Mouse (Mus musculus): ENCODE results near the gene Spag4. TPM values are rescaled to one million over a fixed set of nuclear protein-coding genes. Genes with fewer than 3 reads are reported as not detected.
"Not testable (repeated sequence)": the region's sequence is repeated elsewhere in the genome, so short reads cannot be mapped to it uniquely, and the experiment has no call there.

Spag4 gene
- polyA plus RNA-seq, 2 experiments: 2.1 to 5.7 TPM

GRCm38 (mm10) chr2:156091926-156092325 lies 27.0 kb downstream of the Spag4 start:
- WGBS: 53% methylated on average over 5 of the region's 5 CpGs
- Histone ChIP-seq H3K27me3 (ENCODE audit: control insufficient read depth, insufficient read depth, low read length) (no peaks in the 10 kb centered on the region), H3K36me3 (ENCODE audit: control insufficient read depth, insufficient read depth, low read length) (peaks cover 43% of the 10 kb centered on the region), H3K4me1 (ENCODE audit: control insufficient read depth, insufficient read depth, low read length) (no peaks in the 10 kb centered on the region), H3K4me2 (replicated peaks; ENCODE audit: low read depth, low read length, severe bottlenecking) (no peak overlapping the region), H3K27ac (replicated peaks; ENCODE audit: low read depth, low read length) (no peak overlapping the region), H3K9ac (ENCODE audit: low read depth, low read length, severe bottlenecking) (no peak overlapping the region), H3K4me3 (replicated peaks; ENCODE audit: low read length) (no peak overlapping the region), H3K9me3 (ENCODE audit: control insufficient read depth, low read length) (no peaks in the 10 kb centered on the region)
- TF ChIP-seq POLR2A (IDR thresholded peaks at IDR 0.05; ENCODE audit: borderline replicate concordance, extremely low read depth, insufficient read depth, insufficient read length): no peak
- no peak for DNase-seq (ENCODE audit: low spot score)
- ATAC-seq (ENCODE audit: low FRiP score, low read depth): no peak

- H3K9ac ChIP-seq (ENCODE audit: low read depth, low read length, severe bottlenecking): peak overlapping the region; percentile 98
- under 1% methylated on average over 16 of the region's 16 CpGs for WGBS
- peak overlapping the region; percentile 91 for H3K4me3 ChIP-seq (replicated peaks; ENCODE audit: low read length)
- no peak for TF ChIP-seq POLR2A (IDR thresholded peaks at IDR 0.05; ENCODE audit: borderline replicate concordance, extremely low read depth, insufficient read depth, insufficient read length)
- H3K9me3 ChIP-seq (ENCODE audit: control insufficient read depth, low read length): no peaks in the 10 kb centered on the region
- peaks cover 9% of the 10 kb centered on the region for H3K4me1 ChIP-seq (ENCODE audit: control insufficient read depth, insufficient read depth, low read length)
- ATAC-seq (ENCODE audit: low FRiP score, low read depth) (peak; percentile 45), DNase-seq (ENCODE audit: low spot score) (peak; percentile 52)
- H3K36me3 ChIP-seq (ENCODE audit: control insufficient read depth, insufficient read depth, low read length): no peaks in the 10 kb centered on the region; the same call in 1 of the 2 replicates
- no peaks in the 10 kb centered on the region for H3K27me3 ChIP-seq (ENCODE audit: control insufficient read depth, insufficient read depth, low read length)
- peak overlapping the region; percentile 68 for H3K4me2 ChIP-seq (replicated peaks; ENCODE audit: low read depth, low read length, severe bottlenecking)
- peak overlapping the region; percentile 92 for H3K27ac ChIP-seq (replicated peaks; ENCODE audit: low read depth, low read length)
Observed at GRCm38 (mm10) chr2:156110627-156111357, 45.8 kb downstream of the Spag4 start.

DNA sequence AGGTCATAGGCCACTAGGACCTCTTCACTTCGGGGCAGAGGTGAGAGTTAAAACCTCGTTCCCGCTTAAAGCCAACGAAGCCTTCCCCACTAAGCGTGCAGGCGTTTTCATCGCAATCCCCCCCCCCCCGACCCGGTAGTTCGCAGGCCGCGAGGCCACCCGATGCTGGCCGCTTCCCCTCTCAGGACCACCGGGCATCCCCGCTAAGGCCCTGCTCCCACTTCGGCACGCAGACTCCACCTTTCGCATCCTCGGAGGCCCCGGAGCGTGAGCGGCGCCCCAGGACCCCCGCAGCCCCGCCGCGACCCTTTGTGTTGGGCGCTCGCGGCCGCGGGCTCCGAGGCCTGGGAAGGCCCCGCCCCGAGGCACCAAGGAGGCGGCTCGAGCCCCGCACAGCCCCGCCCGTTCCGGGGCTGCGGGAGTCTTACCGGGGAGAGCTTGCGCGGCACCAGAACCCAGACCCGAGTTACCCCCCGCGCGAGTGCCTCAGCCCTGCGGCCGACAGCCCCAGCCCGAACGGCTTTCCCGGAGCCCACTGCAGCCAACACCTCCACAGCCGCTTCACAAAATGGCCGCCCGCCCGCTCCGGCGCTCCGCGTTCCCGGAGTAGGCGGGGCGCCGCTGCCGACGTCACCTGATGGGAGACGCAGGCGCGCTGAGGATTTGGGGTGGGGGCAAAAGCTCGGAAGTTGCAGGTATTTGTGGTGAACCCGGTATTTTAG lies 46.5 kb downstream of the Spag4 start, which contains the start of the genes Cpne1 and Rbm12:
TSS of gene Cpne1 (minus strand) at position 608 of the 722 bp plus-strand sequence.
TSS of gene Rbm12 (minus strand) at position 621 of the 722 bp plus-strand sequence.
- H3K27ac ChIP-seq (replicated peaks; ENCODE audit: low read depth, low read length): peak within 1 kb of the TSS; percentile 92
- H3K4me1 ChIP-seq (ENCODE audit: control insufficient read depth, insufficient read depth, low read length): peaks cover 9% of the 10 kb centered on the region
- peak within 1 kb of the TSS; percentile 68 for H3K4me2 ChIP-seq (replicated peaks; ENCODE audit: low read depth, low read length, severe bottlenecking)
- whole genome bisulfite sequencing: under 1% methylated on average over 66 of the region's 74 CpGs
- H3K9me3 ChIP-seq (ENCODE audit: control insufficient read depth, low read length): no peaks in the 10 kb centered on the region
- TF ChIP-seq POLR2A (IDR thresholded peaks at IDR 0.05; ENCODE audit: borderline replicate concordance, extremely low read depth, insufficient read depth, insufficient read length): peak; percentile 56; the same call in 1 of the 2 replicates
- DNase-seq (ENCODE audit: low spot score): peak; percentile 88
- peak within 1 kb of the TSS; percentile 91 for H3K4me3 ChIP-seq (replicated peaks; ENCODE audit: low read length)
- H3K36me3 ChIP-seq (ENCODE audit: control insufficient read depth, insufficient read depth, low read length): no peaks in the 10 kb centered on the region
- peak within 1 kb of the TSS; percentile 98 for H3K9ac ChIP-seq (ENCODE audit: low read depth, low read length, severe bottlenecking)
- H3K27me3 ChIP-seq (ENCODE audit: control insufficient read depth, insufficient read depth, low read length): no peaks in the 10 kb centered on the region
- peak; percentile 95 for ATAC-seq (ENCODE audit: low FRiP score, low read depth)

GRCm38 (mm10) chr2:156112080-156112423 lies 47.1 kb downstream of the Spag4 start:
- WGBS: 31% methylated on average over 5 of the region's 5 CpGs
- Histone ChIP-seq H3K4me3 (replicated peaks; ENCODE audit: low read length) (peak overlapping the region; percentile 91), H3K4me2 (replicated peaks; ENCODE audit: low read depth, low read length, severe bottlenecking) (peak overlapping the region; percentile 68), H3K9ac (ENCODE audit: low read depth, low read length, severe bottlenecking) (peak overlapping the region; percentile 98; the same call in 1 of the 2 replicates), H3K27ac (replicated peaks; ENCODE audit: low read depth, low read length) (peak overlapping the region; percentile 92)
- not testable (repeated sequence) for DNase-seq (ENCODE audit: low spot score); H3K4me1 ChIP-seq (ENCODE audit: control insufficient read depth, insufficient read depth, low read length); H3K27me3 ChIP-seq (ENCODE audit: control insufficient read depth, insufficient read depth, low read length); ATAC-seq (ENCODE audit: low FRiP score, low read depth); H3K36me3 ChIP-seq (ENCODE audit: control insufficient read depth, insufficient read depth, low read length); H3K9me3 ChIP-seq (ENCODE audit: control insufficient read depth, low read length)

GRCm38 (mm10) chr2:156119566-156119965 lies 54.6 kb downstream of the Spag4 start:
- H3K4me2 ChIP-seq (replicated peaks; ENCODE audit: low read depth, low read length, severe bottlenecking): no peak overlapping the region
- DNase-seq (ENCODE audit: low spot score): no peak
- ATAC-seq (ENCODE audit: low FRiP score, low read depth): no peak
- H3K9me3 ChIP-seq (ENCODE audit: control insufficient read depth, low read length): no peaks in the 10 kb centered on the region
- H3K4me3 ChIP-seq (replicated peaks; ENCODE audit: low read length): no peak overlapping the region
- H3K9ac ChIP-seq (ENCODE audit: low read depth, low read length, severe bottlenecking): no peak overlapping the region
- H3K36me3 ChIP-seq (ENCODE audit: control insufficient read depth, insufficient read depth, low read length): peaks cover 8% of the 10 kb centered on the region; the same call in 1 of the 2 replicates
- no peaks in the 10 kb centered on the region for H3K4me1 ChIP-seq (ENCODE audit: control insufficient read depth, insufficient read depth, low read length)
- no peak overlapping the region for H3K27ac ChIP-seq (replicated peaks; ENCODE audit: low read depth, low read length)
- no peak for TF ChIP-seq POLR2A (IDR thresholded peaks at IDR 0.05; ENCODE audit: borderline replicate concordance, extremely low read depth, insufficient read depth, insufficient read length)
- no peaks in the 10 kb centered on the region for H3K27me3 ChIP-seq (ENCODE audit: control insufficient read depth, insufficient read depth, low read length)

Other genes starting within 250 kb of the Spag4 start
- gene BC029722, start 245.7 kb upstream of the Spag4 start, polyA plus RNA-seq (2012; rRNA removed): 20.6 and 22.2 TPM in 2 replicates
- gene BC029722, start 245.7 kb upstream of the Spag4 start, polyA plus RNA-seq (2014; fragmentation: Nextera tagmentation; extraction: Ambion mirVana): 12.1 and 14.1 TPM in 2 replicates
- 95.8 and 98.7 TPM in 2 replicates for gene Eif6, start 238.2 kb upstream of the Spag4 start, polyA plus RNA-seq (2012; rRNA removed)
- 170 and 174 TPM in 2 replicates for gene Eif6, start 238.2 kb upstream of the Spag4 start, polyA plus RNA-seq (2014; fragmentation: Nextera tagmentation; extraction: Ambion mirVana)
- gene Fam83c, start 230.3 kb upstream of the Spag4 start, polyA plus RNA-seq (2012; rRNA removed): 1.5 and 2.0 TPM in 2 replicates
- gene Fam83c, start 230.3 kb upstream of the Spag4 start, polyA plus RNA-seq (2014; fragmentation: Nextera tagmentation; extraction: Ambion mirVana): 1.4 and 2.1 TPM in 2 replicates
- gene Uqcc1, start 134.9 kb upstream of the Spag4 start, polyA plus RNA-seq (2012; rRNA removed): 32.6 and 42.1 TPM in 2 replicates
- gene Uqcc1, start 134.9 kb upstream of the Spag4 start, polyA plus RNA-seq (2014; fragmentation: Nextera tagmentation; extraction: Ambion mirVana): 57.2 and 58.5 TPM in 2 replicates
- gene Gm15557, start 124.4 kb upstream of the Spag4 start, polyA plus RNA-seq (2012; rRNA removed): 0.13 TPM in 1 of 2 replicates, not detected in the other
- 0.17 and 0.18 TPM in 2 replicates for gene Gm15557, start 124.4 kb upstream of the Spag4 start, polyA plus RNA-seq (2014; fragmentation: Nextera tagmentation; extraction: Ambion mirVana)
- gene Gdf5, start 119.8 kb upstream of the Spag4 start, polyA plus RNA-seq (2012; rRNA removed): 40.9 and 58.7 TPM in 2 replicates
- gene Gdf5, start 119.8 kb upstream of the Spag4 start, polyA plus RNA-seq (2014; fragmentation: Nextera tagmentation; extraction: Ambion mirVana): 64.8 and 87.0 TPM in 2 replicates
- gene Cep250, start 108.7 kb upstream of the Spag4 start, polyA plus RNA-seq (2012; rRNA removed): 24.5 and 31.3 TPM in 2 replicates
- gene Cep250, start 108.7 kb upstream of the Spag4 start, polyA plus RNA-seq (2014; fragmentation: Nextera tagmentation; extraction: Ambion mirVana): 19.4 and 20.1 TPM in 2 replicates
- gene 6430550D23Rik, start 57.2 kb upstream of the Spag4 start, polyA plus RNA-seq (2012; rRNA removed): 3.7 and 4.6 TPM in 2 replicates
- 1.9 and 2.6 TPM in 2 replicates for gene 6430550D23Rik, start 57.2 kb upstream of the Spag4 start, polyA plus RNA-seq (2014; fragmentation: Nextera tagmentation; extraction: Ambion mirVana)
- 261 and 271 TPM in 2 replicates for gene Ergic3, start 57.1 kb upstream of the Spag4 start, polyA plus RNA-seq (2012; rRNA removed)
- gene Ergic3, start 57.1 kb upstream of the Spag4 start, polyA plus RNA-seq (2014; fragmentation: Nextera tagmentation; extraction: Ambion mirVana): 264 and 273 TPM in 2 replicates
- 0.03 and 0.11 TPM in 2 replicates for gene Fer1l4, start 12.2 kb upstream of the Spag4 start, polyA plus RNA-seq (2012; rRNA removed)
- not detected in 2 replicates for gene Fer1l4, start 12.2 kb upstream of the Spag4 start, polyA plus RNA-seq (2014; fragmentation: Nextera tagmentation; extraction: Ambion mirVana)
- 90.7 and 123 TPM in 2 replicates for gene Cpne1, start 46.8 kb downstream of the Spag4 start, polyA plus RNA-seq (2012; rRNA removed)
- 37.8 and 42.6 TPM in 2 replicates for gene Cpne1, start 46.8 kb downstream of the Spag4 start, polyA plus RNA-seq (2014; fragmentation: Nextera tagmentation; extraction: Ambion mirVana)
- 28.5 and 35.0 TPM in 2 replicates for gene Rbm12, start 46.8 kb downstream of the Spag4 start, polyA plus RNA-seq (2012; rRNA removed)
- gene Rbm12, start 46.8 kb downstream of the Spag4 start, polyA plus RNA-seq (2014; fragmentation: Nextera tagmentation; extraction: Ambion mirVana): 30.6 and 33.3 TPM in 2 replicates
- 14.4 and 23.3 TPM in 2 replicates for gene Gm28036, start 61.9 kb downstream of the Spag4 start, polyA plus RNA-seq (2012; rRNA removed)
- gene Gm28036, start 61.9 kb downstream of the Spag4 start, polyA plus RNA-seq (2014; fragmentation: Nextera tagmentation; extraction: Ambion mirVana): 10.9 and 12.8 TPM in 2 replicates
- 312 and 331 TPM in 2 replicates for gene Romo1, start 78.9 kb downstream of the Spag4 start, polyA plus RNA-seq (2012; rRNA removed)
- gene Romo1, start 78.9 kb downstream of the Spag4 start, polyA plus RNA-seq (2014; fragmentation: Nextera tagmentation; extraction: Ambion mirVana): 406 and 435 TPM in 2 replicates
- gene Nfs1, start 79.0 kb downstream of the Spag4 start, polyA plus RNA-seq (2012; rRNA removed): 36.6 and 36.8 TPM in 2 replicates
- 36.6 and 39.0 TPM in 2 replicates for gene Nfs1, start 79.0 kb downstream of the Spag4 start, polyA plus RNA-seq (2014; fragmentation: Nextera tagmentation; extraction: Ambion mirVana)
- gene Rbm39, start 115.1 kb downstream of the Spag4 start, polyA plus RNA-seq (2012; rRNA removed): 251 and 297 TPM in 2 replicates
- 728 and 775 TPM in 2 replicates for gene Rbm39, start 115.1 kb downstream of the Spag4 start, polyA plus RNA-seq (2014; fragmentation: Nextera tagmentation; extraction: Ambion mirVana)
- 19.5 and 23.0 TPM in 2 replicates for gene Phf20, start 131.3 kb downstream of the Spag4 start, polyA plus RNA-seq (2012; rRNA removed)
- 69.0 and 83.9 TPM in 2 replicates for gene Phf20, start 131.3 kb downstream of the Spag4 start, polyA plus RNA-seq (2014; fragmentation: Nextera tagmentation; extraction: Ambion mirVana)
- gene Cnbd2, start 247.1 kb downstream of the Spag4 start, polyA plus RNA-seq (2012; rRNA removed): 2.0 and 2.2 TPM in 2 replicates
- gene Cnbd2, start 247.1 kb downstream of the Spag4 start, polyA plus RNA-seq (2014; fragmentation: Nextera tagmentation; extraction: Ambion mirVana): 4.4 and 4.6 TPM in 2 replicates
- gene Scand1, start 247.5 kb downstream of the Spag4 start, polyA plus RNA-seq (2012; rRNA removed): 97.7 and 144 TPM in 2 replicates
- gene Scand1, start 247.5 kb downstream of the Spag4 start, polyA plus RNA-seq (2014; fragmentation: Nextera tagmentation; extraction: Ambion mirVana): 74.1 and 78.7 TPM in 2 replicates